Mouse (Mus musculus) megakaryocyte, embryonic 14.5 days (primary cell): ENCODE data around the gene Zswim4. TPM values are rescaled to one million over a fixed set of nuclear protein-coding genes. Genes with fewer than 3 reads are reported as not detected.

ENCODE experiments used
- H3K27me3 ChIP-seq: replicated peaks from 2 replicates; pipeline ENCODE3; 2012; ENCODE audit warnings: inconsistent platforms
- H3K36me3 ChIP-seq: replicated peaks from 2 replicates; pipeline ENCODE3; 2012; ENCODE audit warnings: low read length, inconsistent platforms, mixed read lengths
- H3K4me1 ChIP-seq: 2 replicates; pipeline ENCODE4 v1.6.1; 2012; ENCODE audit warnings: inconsistent platforms
- H3K4me3 ChIP-seq: replicated peaks from 2 replicates; pipeline ENCODE3; 2012; ENCODE audit warnings: moderate library complexity, mild to moderate bottlenecking, inconsistent platforms
- H3K9me3 ChIP-seq: 2 replicates; pipeline ENCODE4 v1.6.1; 2012; ENCODE audit warnings: inconsistent platforms
- FLI1 ChIP-seq: IDR thresholded peaks from 2 replicates; pipeline ENCODE4 v1.6.1; 2012; ENCODE audit warnings: low read length, inconsistent platforms, mixed read lengths
- GATA1 ChIP-seq: IDR thresholded peaks from 3 replicates; pipeline ENCODE4 v1.6.1; 2012; ENCODE audit warnings: mixed read lengths, low read length, inconsistent platforms, borderline replicate concordance
- polyA plus RNA-seq: library from polyadenylated mRNA; stranded (reverse); fragments of >175 nt; gene quantifications from 2 replicates; pipeline ENCODE4 v1.2.3, GENCODE M21; 2012; ENCODE audit warnings: low replicate concordance; ENCODE audit not compliant: insufficient read depth

Zswim4 gene
- polyA plus RNA-seq, 1 experiment, result 14.1 TPM

DNA sequence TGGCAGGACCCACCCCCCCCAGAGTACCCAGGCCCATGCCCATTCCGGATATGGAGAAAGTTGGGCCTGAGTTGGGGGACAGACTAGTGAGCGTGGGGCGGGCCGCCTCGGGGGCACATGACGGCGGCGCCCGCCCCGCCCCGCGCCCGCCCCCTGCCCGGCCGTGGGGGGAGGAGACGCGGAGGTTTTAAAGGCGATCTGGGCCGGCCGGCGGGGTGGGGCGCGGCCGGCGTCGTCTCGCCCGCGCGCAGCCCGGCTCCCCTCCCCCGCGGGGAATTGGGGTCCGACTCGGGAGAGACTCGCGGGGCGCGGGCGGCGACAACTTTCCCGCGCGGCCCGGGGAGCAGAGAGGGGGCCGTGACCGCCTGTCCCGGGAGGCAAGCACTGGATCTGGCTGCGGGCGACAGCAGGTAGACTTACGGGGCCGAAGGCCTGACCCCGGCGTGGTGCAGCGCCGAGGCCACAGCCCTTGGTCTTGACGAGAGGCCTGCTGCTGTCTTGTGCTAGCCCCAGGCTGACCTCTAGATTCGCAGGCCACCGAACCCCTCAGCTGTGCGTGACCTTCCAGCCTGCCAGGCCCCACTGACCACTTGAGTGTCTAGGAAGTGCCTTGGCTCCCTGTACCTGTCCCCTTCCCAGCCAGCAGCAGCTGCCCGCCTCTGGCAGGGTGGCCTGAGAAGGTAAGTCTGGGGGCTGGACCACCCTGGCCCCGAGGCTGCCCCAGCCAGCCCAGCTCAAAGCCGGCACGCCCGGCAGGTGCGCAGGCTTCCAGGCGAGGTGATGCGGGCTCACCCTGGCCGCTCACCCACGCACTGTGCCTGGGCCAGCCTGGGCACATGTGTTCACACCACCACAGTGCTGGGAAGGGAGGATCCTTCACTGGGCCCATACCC is 36.0 kb downstream of the Zswim4 start:
- Histone ChIP-seq H3K36me3 (peaks cover 32% of the 10 kb centered on the region), H3K4me3 (peak overlapping the region; percentile 99), H3K9me3 (no peaks in the 10 kb centered on the region), H3K27me3 (no peaks in the 10 kb centered on the region), H3K4me1 (peaks cover 82% of the 10 kb centered on the region)
- TF ChIP-seq GATA1 (no peak), FLI1 (no peak)

DNA sequence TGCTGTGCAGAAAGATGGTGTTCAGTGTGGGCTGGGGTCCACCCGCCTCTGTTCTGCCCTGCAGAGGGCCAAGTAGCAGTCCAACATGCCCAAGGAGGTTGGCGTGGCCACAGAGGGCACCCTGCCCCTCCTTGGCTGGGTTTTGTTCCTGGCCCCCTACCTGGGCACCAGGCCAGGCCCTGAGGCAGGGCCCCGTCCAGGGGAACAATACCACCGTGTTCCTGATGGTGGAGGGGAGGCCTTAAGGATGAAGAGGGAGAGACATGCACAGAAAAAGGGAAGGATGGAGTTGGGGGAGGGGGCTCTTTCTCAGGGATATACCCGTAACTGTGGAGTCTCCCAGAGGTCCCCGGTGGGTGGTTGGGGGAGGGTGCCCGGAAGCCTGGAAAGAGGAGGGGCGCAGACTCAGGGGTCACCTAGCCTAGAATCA is 36.7 kb downstream of the Zswim4 start:
- Histone ChIP-seq H3K4me3 (peak overlapping the region; percentile 99), H3K27me3 (no peaks in the 10 kb centered on the region), H3K36me3 (peaks cover 24% of the 10 kb centered on the region), H3K4me1 (peaks cover 74% of the 10 kb centered on the region), H3K9me3 (no peaks in the 10 kb centered on the region)
- TF ChIP-seq GATA1 (no peak), FLI1 (no peak)

DNA sequence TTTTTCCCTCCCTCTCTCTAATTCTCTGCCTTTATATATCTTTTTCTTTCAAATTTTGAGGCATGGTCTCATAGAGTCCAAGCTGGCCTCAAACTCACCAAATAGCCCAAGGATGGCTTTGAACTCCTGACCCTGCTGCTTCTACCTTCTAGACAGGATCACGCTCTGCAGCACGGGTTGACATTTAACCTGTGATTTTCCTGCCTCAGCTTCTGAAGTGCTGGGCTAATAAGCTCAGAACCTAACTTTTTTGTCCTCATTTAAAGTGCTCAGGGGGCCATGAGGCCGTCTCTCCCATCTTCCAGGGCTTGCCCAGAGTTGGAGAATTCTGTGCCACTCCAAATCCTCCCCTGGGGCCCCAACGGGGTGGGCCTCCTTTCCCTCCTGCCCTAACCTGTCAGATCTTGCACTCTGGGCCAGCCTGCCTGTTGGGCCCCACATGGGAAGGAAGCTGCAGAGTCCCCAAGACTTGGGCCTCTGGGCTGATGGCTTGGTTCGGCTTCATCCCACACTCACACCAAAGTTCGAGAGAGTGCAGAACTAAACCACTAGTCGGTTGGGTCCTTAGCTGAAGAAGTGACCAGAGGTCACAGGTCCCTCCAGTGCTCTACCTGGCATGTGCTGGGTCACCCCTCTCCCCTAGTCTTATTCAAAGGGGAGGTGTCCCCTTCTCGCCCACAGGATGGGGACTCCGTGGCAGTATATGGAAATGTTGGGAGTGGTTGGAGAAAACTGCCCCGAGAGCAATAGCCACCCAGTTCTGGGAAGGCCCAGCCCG is 37.3 kb downstream of the Zswim4 start:
- peaks cover 19% of the 10 kb centered on the region for H3K36me3 ChIP-seq
- H3K27me3 ChIP-seq, result no peaks in the 10 kb centered on the region
- peak overlapping the region; percentile 99 for H3K4me3 ChIP-seq
- peaks cover 68% of the 10 kb centered on the region for H3K4me1 ChIP-seq
- no peaks in the 10 kb centered on the region for H3K9me3 ChIP-seq
- TF ChIP-seq GATA1 (no peak), FLI1 (no peak)

DNA sequence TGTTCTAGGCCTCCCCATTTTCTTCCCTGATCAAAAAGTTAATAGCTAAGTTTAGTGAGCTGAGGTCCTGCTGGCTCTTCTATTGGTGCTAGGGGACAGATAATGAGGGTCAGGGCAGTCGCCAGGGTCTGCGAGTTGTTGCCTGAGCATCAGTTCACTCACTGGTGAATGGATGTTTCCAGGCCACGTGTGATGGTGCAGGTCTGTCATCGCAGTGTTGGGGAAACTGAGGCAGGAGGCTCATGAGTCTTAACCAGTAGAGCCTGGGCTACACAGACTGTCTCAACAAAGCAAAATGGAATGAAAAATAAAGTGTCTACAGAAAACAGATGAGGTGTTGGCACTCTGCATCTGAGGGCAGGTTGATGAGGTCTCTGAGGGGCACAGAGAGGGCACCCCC is 38.0 kb downstream of the Zswim4 start:
- H3K27me3 ChIP-seq, result no peaks in the 10 kb centered on the region
- peak overlapping the region; percentile 94 for H3K4me3 ChIP-seq
- H3K36me3 ChIP-seq, result peaks cover 19% of the 10 kb centered on the region
- H3K4me1 ChIP-seq, result peaks cover 68% of the 10 kb centered on the region
- no peak for TF ChIP-seq GATA1
- TF ChIP-seq FLI1, result no peak
- no peaks in the 10 kb centered on the region for H3K9me3 ChIP-seq

DNA sequence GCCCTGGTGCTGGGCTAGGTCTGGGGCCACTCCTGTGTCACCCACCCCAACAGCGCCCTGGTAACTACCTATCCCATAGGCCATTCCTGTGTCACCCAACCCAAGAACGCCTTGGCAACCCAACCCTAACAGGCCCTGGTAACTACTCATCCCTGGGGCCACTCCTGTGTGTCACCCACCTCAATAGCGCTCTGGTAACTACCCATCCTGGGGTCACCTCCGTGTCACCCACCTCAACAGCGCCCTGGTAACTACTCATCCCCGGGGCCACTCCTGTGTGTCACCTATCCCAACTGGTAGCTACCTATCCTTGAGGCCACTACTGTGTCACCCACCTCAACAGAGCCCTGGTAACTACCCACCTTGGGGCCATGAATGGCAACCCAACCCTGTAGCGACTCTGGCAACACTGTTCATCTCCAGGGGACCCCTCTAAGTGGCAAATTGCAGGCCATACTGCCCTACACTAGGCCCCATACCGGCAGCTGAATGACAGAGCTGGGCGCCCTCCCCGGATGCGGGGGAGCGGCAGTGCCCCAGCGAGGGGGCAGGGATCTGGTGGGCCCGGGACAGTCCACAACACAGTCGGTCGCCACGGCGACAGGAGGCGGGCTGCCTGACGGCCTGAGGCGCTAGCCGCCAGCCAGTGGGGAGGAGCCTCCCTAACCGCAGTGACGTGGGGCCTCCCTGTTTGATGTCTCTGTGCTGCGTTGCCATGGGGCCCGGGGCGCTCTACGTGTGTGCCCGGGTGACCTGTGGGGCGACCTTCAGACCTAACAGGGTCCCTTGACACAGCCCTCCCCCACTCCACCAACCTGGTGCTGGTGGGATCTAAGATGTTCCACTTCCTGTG is 38.7 kb downstream of the Zswim4 start:
- peaks cover 18% of the 10 kb centered on the region for H3K36me3 ChIP-seq
- H3K9me3 ChIP-seq, result no peaks in the 10 kb centered on the region
- TF ChIP-seq FLI1, result no peak
- no peak for TF ChIP-seq GATA1
- H3K4me1 ChIP-seq, result peaks cover 64% of the 10 kb centered on the region
- H3K4me3 ChIP-seq, result peak overlapping the region; percentile 94
- H3K27me3 ChIP-seq, result no peaks in the 10 kb centered on the region

DNA sequence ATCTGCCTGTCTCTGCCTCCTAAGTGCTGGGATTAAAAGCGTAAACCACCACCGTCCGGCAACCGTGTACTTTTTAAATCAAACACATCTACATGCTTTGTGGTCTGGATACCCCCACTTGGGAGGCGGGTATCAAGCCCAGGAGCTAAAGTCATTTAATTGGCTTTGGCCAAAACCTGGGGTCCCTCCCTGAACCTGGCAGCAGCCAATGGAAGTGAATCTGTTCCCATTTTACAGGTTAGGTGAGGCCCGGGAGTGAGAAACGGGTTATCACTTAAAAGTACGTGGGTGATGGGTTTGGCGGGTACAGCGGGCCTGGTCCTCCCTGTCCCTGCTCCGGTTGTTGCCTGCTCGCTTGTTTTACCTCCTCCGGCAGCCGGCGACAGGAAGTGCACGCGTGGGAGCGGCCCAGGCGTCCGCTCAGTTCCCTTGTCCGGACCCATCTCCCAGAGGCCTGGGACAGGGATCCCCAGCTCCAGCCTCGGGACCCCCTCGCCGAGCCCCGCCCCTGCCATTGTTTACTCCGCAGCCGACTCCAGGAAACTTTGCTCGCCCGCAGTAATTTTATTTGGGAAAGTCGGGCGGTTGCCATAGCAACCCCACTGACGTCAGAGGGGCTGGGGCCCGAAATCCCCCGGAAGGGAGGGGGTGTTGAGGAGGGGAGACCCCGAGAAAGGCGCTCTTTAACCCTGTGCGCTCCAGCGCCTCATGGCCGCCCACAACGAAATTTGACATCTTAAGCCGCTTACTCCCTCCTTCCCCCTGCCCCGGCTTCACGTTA is 39.5 kb downstream of the Zswim4 start:
- Histone ChIP-seq H3K4me3 (peak overlapping the region; percentile 94), H3K27me3 (no peaks in the 10 kb centered on the region), H3K9me3 (no peaks in the 10 kb centered on the region), H3K36me3 (peaks cover 11% of the 10 kb centered on the region), H3K4me1 (peaks cover 64% of the 10 kb centered on the region)
- TF ChIP-seq GATA1 (no peak), FLI1 (no peak)

DNA sequence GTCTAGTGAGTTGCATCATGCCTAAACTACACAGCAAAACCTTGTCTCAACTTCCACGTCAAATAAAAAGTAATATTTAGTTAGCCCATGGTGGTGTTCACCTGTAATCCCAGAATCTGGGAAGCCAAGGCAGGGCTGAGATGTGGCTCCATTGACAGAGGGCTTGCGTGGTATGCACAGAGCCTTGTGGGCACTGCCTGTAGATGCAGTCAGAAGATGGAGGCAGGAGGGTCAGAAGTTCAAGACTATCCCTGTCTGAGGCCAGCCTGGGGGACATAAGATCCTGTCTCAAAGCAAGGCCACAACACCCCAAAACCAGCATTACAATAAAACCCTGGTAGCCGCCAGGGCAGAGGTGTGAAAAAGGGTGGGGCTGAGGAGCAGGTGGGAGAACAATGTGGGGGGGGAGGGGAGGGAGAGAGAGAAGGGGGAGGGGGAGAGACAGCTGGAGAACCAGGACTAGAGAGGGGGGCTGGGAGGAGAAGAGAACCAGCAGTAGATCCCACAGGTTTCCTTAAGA is 42.6 kb downstream of the Zswim4 start:
- Histone ChIP-seq H3K4me1 (peaks cover 64% of the 10 kb centered on the region), H3K9me3 (no peaks in the 10 kb centered on the region), H3K36me3 (no peaks in the 10 kb centered on the region), H3K27me3 (no peaks in the 10 kb centered on the region), H3K4me3 (no peak overlapping the region)
- TF ChIP-seq GATA1, result no peak
- TF ChIP-seq FLI1, result no peak

DNA sequence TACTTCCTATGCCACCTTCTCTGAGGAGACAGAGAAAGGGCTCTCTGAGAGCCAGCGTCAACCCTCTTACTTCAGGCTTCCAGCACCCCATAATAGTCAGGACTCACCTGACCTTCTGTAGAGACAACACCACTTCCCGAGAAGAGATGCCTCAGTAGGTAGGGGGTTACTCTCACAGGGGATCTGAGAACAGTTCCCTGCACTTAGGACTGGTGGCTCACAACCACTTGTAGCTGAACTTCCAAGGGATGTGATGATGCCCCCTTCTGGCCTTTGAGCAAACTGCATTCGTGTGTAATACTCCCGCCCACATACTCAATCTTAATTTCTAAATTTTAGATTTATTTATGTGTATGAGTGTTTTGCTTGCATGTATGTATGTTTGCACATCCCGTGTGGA is 43.3 kb downstream of the Zswim4 start:
- no peak overlapping the region for H3K4me3 ChIP-seq
- no peaks in the 10 kb centered on the region for H3K27me3 ChIP-seq
- no peaks in the 10 kb centered on the region for H3K9me3 ChIP-seq
- peaks cover 63% of the 10 kb centered on the region for H3K4me1 ChIP-seq
- H3K36me3 ChIP-seq, result no peaks in the 10 kb centered on the region
- TF ChIP-seq FLI1, result no peak
- no peak for TF ChIP-seq GATA1
